Mouse (Mus musculus): ENCODE data around the gene Fryl.
"Not testable (repeated sequence)": the region's sequence is repeated elsewhere in the genome, so short reads cannot be mapped to it uniquely, and the experiment has no call there.

Gene Fryl

DNA sequence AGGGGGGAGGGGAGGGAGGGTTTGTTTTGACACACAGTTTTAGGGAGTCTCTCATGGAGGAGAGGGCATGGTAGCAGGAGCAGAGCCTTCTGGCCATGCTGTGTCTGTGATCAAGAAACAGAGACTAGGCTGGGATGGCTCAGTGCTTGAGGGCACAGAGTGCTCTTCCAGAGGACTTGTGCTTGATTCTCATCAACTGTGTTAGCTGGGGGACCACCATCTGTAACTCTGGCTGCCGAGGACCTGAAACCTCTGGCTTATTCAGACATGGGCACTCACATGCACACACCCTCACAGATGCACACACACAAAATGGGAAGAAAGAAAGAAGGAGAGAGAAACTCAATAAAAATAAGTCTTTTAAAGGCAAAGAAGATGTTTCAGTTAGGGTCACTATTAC is 257.9 kb downstream of the Fryl start:
- not testable (repeated sequence) for DNase-seq

DNA sequence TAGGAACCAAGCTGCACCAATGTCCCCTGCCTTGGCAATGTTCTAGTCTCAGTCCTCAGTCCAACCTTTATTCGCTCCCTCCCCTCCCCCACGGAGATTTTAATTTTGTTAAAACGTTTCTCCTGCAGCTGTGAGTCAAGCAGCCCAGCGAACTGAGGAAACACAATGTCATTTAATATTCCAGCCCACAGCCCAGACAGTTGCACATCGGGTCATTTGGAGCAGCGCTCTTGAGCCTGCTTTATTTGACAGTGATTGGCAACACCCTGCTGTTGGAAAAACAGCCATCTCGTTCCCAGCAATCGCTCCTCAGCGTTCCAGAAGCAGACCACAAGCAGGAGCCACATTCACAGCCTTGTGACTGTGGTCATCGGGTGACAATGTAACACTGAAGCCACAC is 261.0 kb downstream of the Fryl start:
- DNase-seq: no peak

DNA sequence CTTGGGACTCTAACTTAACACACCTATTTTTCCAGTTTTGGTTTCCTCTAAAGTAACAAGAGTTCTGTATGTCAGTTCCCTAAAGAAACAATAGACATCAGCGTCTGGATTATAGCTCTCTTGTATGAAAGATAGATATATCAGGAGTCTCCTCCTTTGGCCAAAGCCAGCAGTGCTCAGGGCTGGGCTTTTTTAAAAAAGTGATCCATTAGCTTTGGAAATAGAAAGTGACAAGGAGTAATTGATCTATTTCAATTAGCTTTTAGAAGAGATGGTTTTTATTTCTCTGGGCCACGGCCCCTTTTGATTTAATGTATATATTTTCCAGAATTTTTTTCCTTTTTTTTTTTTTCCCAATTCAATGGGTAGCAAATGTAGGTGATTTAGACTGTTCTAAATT is 261.5 kb downstream of the Fryl start:
- no peak for DNase-seq

DNA sequence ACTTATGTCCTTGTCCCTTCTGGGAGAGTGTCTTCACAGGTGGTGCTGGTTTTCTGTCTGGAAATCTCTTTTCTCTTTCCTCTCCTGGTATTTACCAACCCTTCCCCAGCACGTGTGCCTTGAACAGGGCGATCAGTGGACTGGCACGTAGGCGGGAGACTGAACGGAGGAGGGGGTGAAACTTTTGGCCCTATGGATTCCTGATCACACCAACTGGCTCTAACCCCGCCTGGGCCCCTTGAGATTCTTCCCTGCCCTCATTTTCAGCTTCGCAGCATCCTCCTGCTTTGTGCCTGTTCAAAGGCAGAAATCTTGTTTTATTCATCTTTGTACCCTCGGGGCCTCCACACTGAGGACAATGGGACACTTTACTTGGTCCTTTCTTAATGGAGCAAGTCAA is 262.0 kb downstream of the Fryl start:
- no peak for DNase-seq

DNA sequence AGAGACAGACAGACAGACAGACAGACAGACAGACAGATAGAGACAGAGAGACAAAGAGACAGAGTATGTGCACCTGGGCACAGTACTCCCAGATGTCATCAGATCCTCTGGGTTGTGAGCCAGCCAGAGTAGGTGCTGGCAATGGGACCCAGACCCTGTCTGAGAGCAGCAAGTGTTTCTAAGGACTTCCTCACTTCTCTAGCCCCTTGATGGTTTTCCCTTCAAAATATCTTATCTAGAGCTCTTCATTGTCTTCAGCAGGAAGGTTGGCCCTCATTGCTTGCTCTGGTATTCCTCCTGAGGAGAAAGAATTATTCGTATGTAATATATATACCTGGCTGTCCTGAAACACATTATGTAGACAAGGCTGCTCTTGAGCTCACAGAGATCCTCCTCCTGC is 263.9 kb downstream of the Fryl start:
- no peak for DNase-seq

DNA sequence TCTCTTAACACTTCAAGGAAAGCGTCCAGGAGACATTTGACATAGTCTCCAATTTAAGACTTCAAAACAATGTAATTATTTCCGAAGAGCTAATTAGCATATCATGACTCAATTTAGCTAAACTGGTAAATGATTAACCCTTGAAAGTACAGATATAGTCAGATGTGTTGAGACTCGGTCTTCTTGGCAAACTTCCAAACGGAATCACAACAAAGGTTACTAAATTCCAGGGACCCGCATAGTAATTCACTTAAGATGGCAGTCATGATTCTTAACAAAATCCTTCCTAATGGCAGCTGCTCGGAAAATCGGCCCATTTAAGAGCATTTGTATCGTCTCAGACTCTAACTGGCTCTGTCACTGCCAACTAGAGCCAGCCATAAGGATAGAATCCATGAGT is 266.7 kb downstream of the Fryl start:
- DNase-seq: no peak

DNA sequence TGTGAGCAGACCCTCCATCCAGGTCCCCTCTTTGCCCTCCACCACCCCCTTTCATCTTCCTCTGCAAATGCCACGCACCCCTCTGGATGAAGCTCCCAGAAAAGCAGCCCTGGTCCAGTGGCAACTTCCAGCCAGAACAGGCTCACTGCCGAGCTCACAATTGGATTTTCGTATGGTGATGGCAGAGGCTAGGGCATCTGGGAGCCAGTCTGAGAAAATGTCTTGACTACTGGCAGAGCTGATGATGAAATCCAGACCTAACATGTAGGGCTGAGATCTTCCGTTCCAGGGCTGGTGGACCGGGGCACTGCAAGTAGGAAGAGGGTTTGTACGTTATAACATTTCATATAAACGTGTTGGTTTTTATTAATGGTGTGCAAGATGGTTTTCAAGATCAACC is 268.6 kb downstream of the Fryl start:
- DNase-seq: no peak

DNA sequence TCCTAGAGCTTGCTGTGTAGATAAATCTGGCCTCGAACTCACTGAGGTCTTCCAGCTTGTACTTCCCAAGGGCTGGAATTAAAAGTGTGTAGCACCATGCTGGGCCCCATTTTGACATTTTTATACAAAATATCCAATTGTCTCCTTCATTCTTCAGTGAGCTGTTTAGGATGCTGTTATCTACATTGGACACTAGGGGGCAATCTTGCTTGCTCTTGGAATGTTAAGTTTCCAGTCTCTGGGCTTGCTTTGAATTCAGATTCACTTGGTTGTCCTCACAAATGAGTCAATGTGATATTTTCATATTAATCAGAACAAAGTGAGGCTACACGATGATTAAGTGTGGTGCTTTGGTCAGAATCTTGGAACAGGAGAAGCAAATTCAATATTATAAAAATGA is 272.3 kb downstream of the Fryl start:
- DNase-seq: peak; percentile 25 to 43

DNA sequence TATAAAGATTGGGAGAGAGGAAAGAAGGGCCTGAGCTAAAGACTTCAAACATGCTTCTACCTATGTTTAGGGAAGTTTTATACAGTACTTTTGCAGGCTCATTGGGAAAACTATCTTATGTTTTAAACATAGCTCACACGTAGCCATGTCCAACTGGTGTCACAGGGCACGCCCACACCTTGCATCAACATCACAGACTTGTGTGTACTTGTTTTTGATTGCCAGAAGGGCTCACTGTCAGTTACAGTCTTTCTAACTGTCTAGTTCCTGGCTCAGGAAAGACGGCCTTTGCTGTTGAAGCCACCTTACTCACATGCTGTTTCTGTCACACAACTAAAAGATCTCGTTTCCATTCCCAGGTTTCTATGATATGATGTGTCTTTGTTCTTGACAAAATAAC is 279.9 kb downstream of the Fryl start:
- DNase-seq: no peak

DNA sequence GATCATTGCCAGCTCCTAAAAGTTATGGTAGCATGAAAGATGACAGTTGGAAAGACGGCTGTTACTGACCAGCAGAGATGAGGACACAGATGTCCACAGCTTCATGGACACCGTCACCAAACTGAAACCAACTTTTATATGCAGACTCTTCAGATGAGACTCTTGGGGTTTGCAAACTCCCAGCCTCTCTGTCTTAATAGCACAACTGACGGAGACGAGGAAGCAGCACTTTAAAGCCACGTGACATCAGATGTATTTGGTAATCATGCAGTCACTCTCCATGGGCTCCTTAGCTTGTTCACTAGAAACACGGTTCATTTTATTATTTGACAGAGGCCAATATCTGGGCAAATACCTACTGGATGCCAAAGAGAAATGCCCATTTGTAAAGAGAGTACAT is 280.4 kb downstream of the Fryl start:
- no peak for DNase-seq

DNA sequence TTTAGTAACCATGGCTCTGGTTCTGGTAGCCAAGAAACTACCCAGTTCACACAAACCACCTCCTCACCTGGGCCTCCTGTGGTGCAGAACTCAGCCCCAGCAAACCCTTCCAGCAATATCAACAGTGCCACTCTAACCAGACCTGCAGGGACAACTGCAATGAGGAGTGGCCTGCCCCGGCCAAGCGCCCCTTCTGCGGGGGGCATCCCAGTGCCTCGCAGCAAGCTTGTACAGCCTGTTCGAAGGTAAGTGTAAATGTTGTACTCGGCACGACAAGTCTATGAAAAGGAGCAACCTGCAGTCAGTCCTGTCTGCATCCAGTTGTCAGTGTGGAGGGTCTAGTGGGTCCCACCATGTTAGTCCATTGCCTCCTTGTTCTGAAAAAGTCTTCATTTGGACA is 281.8 kb downstream of the Fryl start, which contains the start of gene Gm10135:
Gene Gm10135, minus strand, starts transcription at position 101 of the 400 bp plus-strand sequence.
- no peak for DNase-seq

DNA sequence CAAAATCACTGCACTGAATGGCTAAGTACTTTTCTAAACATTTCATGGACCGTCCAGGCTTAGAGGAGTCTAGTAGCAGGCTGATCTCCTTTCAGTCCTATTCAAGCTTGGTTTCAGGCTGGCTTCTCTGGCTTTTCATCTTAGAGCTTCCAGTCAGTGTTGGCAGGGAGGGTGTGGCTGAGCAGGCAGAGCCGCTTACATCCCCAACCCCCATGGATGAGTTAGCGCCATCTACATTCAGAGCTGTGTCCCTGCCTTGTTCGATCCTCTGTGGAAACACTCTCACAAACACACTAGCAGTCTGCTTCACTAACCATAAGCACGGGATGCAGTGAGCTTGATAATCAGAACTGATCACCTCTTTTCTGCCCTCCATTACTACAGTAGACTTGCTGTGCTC is 283.5 kb downstream of the Fryl start:
- DNase-seq: no peak

DNA sequence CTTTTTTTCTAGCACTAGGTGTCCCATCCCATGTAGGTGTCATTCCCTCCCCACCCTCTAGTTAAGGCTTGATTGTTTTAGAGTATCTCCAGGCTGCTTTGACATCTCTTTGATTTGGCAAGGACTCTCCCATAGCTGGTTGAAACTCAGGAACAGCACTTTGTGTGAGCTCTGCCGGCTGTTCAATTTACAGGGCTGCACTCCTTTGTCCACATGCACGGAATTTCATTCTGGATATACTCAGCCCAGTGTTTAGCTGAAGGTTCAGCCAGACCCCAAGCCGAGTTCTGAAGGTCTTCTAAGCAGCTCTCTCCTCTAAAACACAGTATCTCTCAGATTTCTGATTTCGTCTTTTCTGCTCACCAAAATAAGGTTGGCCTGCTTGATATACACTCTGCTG is 284.0 kb downstream of the Fryl start:
- no peak for DNase-seq
